Mouse (Mus musculus) lung, postnatal 0 days (tissue): ENCODE measurements around the gene Lcp2.

Source experiments
- CTCF ChIP-seq: IDR thresholded peaks from 2 replicates; pipeline ENCODE4 v1.5.1; 2016; ENCODE audit warnings: antibody characterized with exemption, mild to moderate bottlenecking
- EP300 ChIP-seq: IDR thresholded peaks from 2 replicates; pipeline ENCODE4 v1.6.1; 2016; ENCODE audit warnings: antibody characterized with exemption, mild to moderate bottlenecking, control low read depth

- no peak for TF ChIP-seq CTCF
- no peak for TF ChIP-seq EP300
Observed at GRCm38 (mm10) chr11:34034008-34034505, 12.7 kb upstream of the Lcp2 start.
